In genomic region chr1:177555471-177556291, GRCm38 (mm10) we compare ENCODE assay signal across 9 mouse cellular contexts.
DNase-seq lines count a peak whose midpoint lies in the region; ATAC-seq and TF ChIP-seq lines count a peak whose summit lies in the region.
"Had no signal": no experiment of that assay in that cellular context is flagged by ENCODE, and none has a peak within 500 bp of the region (broad histone marks: within the 10 kb centered on the region; RNA-seq: fewer than 3 reads in every experiment).

No protein-coding gene starts in this region.

- no peak for TF ChIP-seq CTCF in spleen, adult 2 months (IDR thresholded peaks at IDR 0.05; ENCODE audit: extremely low read depth, insufficient read depth, insufficient read length, insufficient replicate concordance)
- no peak for TF ChIP-seq CTCF in heart, adult 2 months (IDR thresholded peaks at IDR 0.05)

- DNase-seq in spleen, adult 2 months (ENCODE audit: low read depth in 1 of 2, low spot score in 2 of 2): no peak
- DNase-seq in spleen, postnatal 4 days (ENCODE audit: low spot score in 2 of 2): no peak
- peak; percentile 33 to 43 for DNase-seq in heart, adult 2 months
- peak; percentile 48 for DNase-seq in lung, postnatal 10 days
- DNase-seq in retina, embryonic 14.5 days (ENCODE audit: low spot score): peak; percentile 47
- DNase-seq in cerebellum, adult 9-10 months: no peak
- DNase-seq in ovary, postnatal 36 days (ENCODE audit: low spot score): no peak

- peak overlapping the region; percentile 29; the same call in 1 of the 2 replicates for H3K4me3 ChIP-seq in spleen, adult 2 months (ENCODE audit: extremely low read depth, insufficient read depth, insufficient read length)
- H3K4me3 ChIP-seq in heart, adult 2 months: peak overlapping the region; percentile 40
- peak overlapping the region; percentile 8; the same call in 1 of the 2 replicates for H3K4me3 ChIP-seq in kidney, embryonic 16.5 days (ENCODE audit: low read length)

- 39% methylated on average over 15 of the region's 15 CpGs for WGBS in spleen, adult 2 months
- WGBS in heart, adult 2 months: 28% methylated on average over 15 of the region's 15 CpGs
- 36% methylated on average over 15 of the region's 15 CpGs for WGBS in kidney, embryonic 16.5 days

- TF ChIP-seq POLR2A in spleen, adult 2 months (IDR thresholded peaks at IDR 0.05; ENCODE audit: low read depth, low read length): no peak
- TF ChIP-seq POLR2A in heart, adult 2 months (IDR thresholded peaks at IDR 0.05; ENCODE audit: insufficient read depth, low read depth, low read length): no peak

- no peaks in the 10 kb centered on the region for H3K36me3 ChIP-seq in spleen, adult 2 months (ENCODE audit: control insufficient read depth, insufficient read depth, low read length)
- no peaks in the 10 kb centered on the region for H3K36me3 ChIP-seq in heart, adult 2 months (ENCODE audit: control insufficient read depth, insufficient read depth, low read length)
- H3K36me3 ChIP-seq in kidney, embryonic 16.5 days (ENCODE audit: insufficient read depth, low read length): no peaks in the 10 kb centered on the region

- intact Hi-C loops in heart, adult 2 months (cut with DNase I): no loop called here

- H3K4me1 ChIP-seq in spleen, adult 2 months (ENCODE audit: control insufficient read depth, insufficient read depth, insufficient read length): peaks cover 3% of the 10 kb centered on the region; the same call in 1 of the 2 replicates
- H3K4me1 ChIP-seq in heart, adult 2 months (ENCODE audit: control insufficient read depth, insufficient read depth, low read length): peaks cover 3% of the 10 kb centered on the region; the same call in 1 of the 2 replicates
- H3K4me1 ChIP-seq in kidney, embryonic 16.5 days (ENCODE audit: insufficient read depth, low read length): peaks cover 6% of the 10 kb centered on the region

- ATAC-seq in kidney, embryonic 16.5 days (ENCODE audit: low FRiP score, low TSS enrichment): peak; percentile 46; the same call in 1 of the 2 replicates
- ATAC-seq: Patski had no signal

- peak overlapping the region; percentile 31 for H3K4me2 ChIP-seq in kidney, embryonic 16.5 days (replicated peaks; ENCODE audit: low read depth, low read length)

- no peaks in the 10 kb centered on the region for H3K9me3 ChIP-seq in kidney, embryonic 16.5 days (ENCODE audit: low read length)

- H3K79me2 ChIP-seq in heart, adult 2 months (replicated peaks; ENCODE audit: control insufficient read depth, insufficient read depth, low read length): no peaks in the 10 kb centered on the region

- no peak overlapping the region; the same call in 1 of the 2 replicates for H3K27ac ChIP-seq in spleen, adult 2 months (ENCODE audit: insufficient read depth, low read length)
- H3K27ac ChIP-seq in heart, adult 2 months: peak overlapping the region; percentile 56
- H3K27ac ChIP-seq in kidney, embryonic 16.5 days (ENCODE audit: low read length): no peak overlapping the region

- no peak for TF ChIP-seq EP300 in heart, adult 2 months (IDR thresholded peaks at IDR 0.05; ENCODE audit: insufficient read depth, low read depth, low read length)

- H3K9ac ChIP-seq in heart, adult 2 months (ENCODE audit: low read depth, low read length): peak overlapping the region; percentile 24
- H3K9ac ChIP-seq in kidney, embryonic 16.5 days (replicated peaks; ENCODE audit: low read length): 0 out of 2 replicates have a peak overlapping the region, but pooled peaks have one; percentile 31

- H3K27me3 ChIP-seq in spleen, adult 2 months (ENCODE audit: control insufficient read depth, insufficient read depth, low read length): no peaks in the 10 kb centered on the region
- no peaks in the 10 kb centered on the region for H3K27me3 ChIP-seq in heart, adult 2 months (ENCODE audit: control insufficient read depth, insufficient read depth, low read length)
- no peaks in the 10 kb centered on the region for H3K27me3 ChIP-seq in kidney, embryonic 16.5 days (ENCODE audit: insufficient read depth, low read length)
- H3K27me3 ChIP-seq: Patski had no signal

Comparison
In these comparisons a context has a peak if more than half of its experiments do, and no peak if none do; other contexts are left out.
1. DNase-seq: peak in heart, adult 2 months (2 of 2), lung, postnatal 10 days (single experiment) and retina, embryonic 14.5 days (single experiment); none in spleen, adult 2 months (0 of 2), spleen, postnatal 4 days (0 of 2), cerebellum, adult 9-10 months (single experiment) and ovary, postnatal 36 days (single experiment).
2. Peak in every context shown above with its lines, with median percentiles within 50 percentile points of each other: H3K4me3 ChIP-seq.